Mouse (Mus musculus) right cerebral cortex, postnatal 10 days (tissue): ENCODE results near the gene Arfgap3.

Experiments
- DNase-seq, 2 experiments: peaks; one replicate each; pipeline ENCODE4 v3.0.0; 2021; ENCODE audit warnings: low spot score in 2 of 2

The Arfgap3 gene

GRCm38 (mm10) chr15:83251176-83252004, 98.7 kb downstream of the Arfgap3 start, which contains the start of gene A4galt:
Gene A4galt, minus strand, starts transcription at chr15:83251774.
- DNase-seq, result no peak

- no peak for DNase-seq
Measured at GRCm38 (mm10) chr15:83250651-83251175, 99.3 kb downstream of the Arfgap3 start.
